Mouse (Mus musculus) left cerebral cortex, adult 18-20 months (tissue): ENCODE data around the gene Cux2. TPM values are rescaled to one million over a fixed set of nuclear protein-coding genes. Genes with fewer than 3 reads are reported as not detected.

ENCODE experiments used
- DNase-seq, 2 experiments: peaks; one replicate each; pipeline ENCODE4 v3.0.0; 2021 to 2022; ENCODE audit warnings: low spot score in 2 of 2, mixed read lengths in 1 of 2
- total RNA-seq, 2 experiments: library from RNA; stranded (reverse); gene quantifications; 2 replicates each; pipeline ENCODE4 v1.2.3; 2021

Cux2 gene
- total RNA-seq, 2 experiments from 2014 or later: 192 to 210 TPM

DNA sequence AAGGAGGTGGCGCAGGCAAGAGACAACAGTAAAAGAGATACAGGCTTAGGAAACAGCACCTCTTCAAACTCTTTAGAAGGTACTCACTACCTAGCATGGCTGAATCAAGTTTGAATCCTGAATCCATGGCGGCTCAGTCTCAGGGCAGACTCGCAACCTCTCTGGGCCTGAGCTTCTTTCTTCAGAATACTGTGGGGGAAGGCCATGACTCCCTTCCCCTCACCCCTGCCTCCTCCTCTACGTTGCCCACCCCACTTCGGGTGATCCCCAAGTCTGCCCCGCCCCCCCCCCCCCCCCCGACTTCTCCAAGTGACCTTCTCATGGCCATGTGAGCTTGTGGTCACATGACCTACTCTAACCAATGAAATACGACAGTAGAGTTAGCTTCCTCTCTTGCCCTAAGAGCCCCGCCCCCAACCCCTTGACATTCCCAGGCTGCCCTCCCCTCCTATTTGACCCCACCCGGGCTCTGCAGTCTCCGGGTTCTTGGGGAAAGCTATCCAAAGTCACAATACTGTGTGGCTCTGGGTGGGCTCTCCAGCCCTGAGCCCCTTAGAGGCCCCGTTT is 10.9 kb upstream of the Cux2 start:
- no peak for DNase-seq

GRCm38 (mm10) chr5:122059060-122060017 is 9.4 kb upstream of the Cux2 start:
- DNase-seq: peak in 1 of 2 experiments; percentile 54

DNA sequence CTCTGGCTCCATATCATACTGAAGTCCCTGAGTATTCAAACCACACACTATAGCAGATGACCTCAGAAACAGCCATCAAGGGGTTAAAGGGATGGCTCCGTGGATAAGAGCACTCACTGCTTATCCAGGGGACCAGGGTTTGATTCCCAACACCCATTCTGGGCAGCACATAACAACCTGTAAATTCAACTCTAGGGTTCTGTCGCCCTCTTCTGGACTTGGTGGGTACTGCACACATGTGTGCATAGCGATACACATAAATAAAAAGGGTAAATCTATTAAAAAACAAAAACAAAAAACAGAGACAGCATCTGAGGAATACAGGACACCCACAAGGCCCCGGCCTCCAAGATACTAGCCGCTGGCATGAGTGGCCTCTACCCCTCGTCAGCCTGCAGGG is 7.7 kb upstream of the Cux2 start:
- DNase-seq: no peak

DNA sequence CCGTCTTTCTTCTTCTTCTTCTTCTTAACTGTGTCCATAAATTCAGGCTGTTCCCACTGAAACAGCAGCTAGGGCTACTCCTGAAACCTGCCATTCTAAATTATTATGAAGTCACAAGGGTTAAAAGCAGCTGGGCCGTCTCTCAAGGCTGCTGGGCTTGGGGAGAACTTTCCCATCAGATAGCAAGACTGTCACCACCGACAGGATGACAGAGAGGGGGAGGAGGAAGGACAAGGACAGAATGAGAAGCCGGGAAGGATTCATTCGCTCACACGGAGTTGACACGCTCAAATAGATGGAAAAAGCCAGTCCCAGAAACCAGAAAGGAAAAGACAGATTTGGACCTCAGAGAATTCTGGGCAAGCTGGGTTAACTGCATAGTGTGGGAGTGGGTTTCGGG is 6.7 kb upstream of the Cux2 start:
- no peak for DNase-seq

GRCm38 (mm10) chr5:122054130-122054843 is 4.4 kb upstream of the Cux2 start:
- DNase-seq: no peak

GRCm38 (mm10) chr5:122053587-122053986 is 3.7 kb upstream of the Cux2 start:
- DNase-seq: no peak

DNA sequence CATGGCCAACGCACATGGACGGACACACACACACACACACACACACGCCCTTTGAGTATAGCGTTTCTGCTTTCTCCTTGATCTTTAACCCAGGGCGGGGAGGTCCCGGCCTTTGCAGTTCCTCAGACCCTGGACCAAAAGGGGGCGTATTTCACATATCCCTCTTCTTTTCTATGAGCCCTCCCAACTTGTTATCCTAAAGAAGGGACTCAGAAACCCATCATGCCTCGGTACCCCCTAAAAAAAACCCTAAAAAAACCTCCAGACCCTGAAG is 867 bp upstream of the Cux2 start:
- no peak for DNase-seq

DNA sequence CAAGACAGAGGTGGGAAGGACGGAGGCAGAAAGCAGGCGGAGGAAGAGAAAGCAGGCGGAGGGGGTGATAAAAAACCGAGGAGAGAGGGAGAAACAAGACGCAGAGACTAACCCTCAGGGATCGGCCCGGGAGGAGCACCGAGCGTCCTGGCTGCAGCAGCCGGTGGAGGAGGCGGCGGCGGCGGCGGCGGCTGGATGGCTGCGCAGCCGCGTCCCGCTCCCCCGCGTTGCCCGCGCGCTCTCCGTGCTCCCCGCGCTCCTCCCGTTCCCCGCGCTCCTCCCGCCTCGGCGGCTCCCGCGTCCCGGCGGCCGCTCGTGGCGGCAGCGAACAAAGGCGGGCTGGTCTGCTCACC is 262 bp downstream of the Cux2 start:
- peak; percentile 60 to 73 for DNase-seq

- no peak for DNase-seq
Measured at GRCm38 (mm10) chr5:122048686-122049663, 927 bp downstream of the Cux2 start.

GRCm38 (mm10) chr5:122048252-122048651 is 1.6 kb downstream of the Cux2 start:
- DNase-seq: no peak

- DNase-seq: no peak
Measured at GRCm38 (mm10) chr5:122047791-122048190, 2.1 kb downstream of the Cux2 start.

DNA sequence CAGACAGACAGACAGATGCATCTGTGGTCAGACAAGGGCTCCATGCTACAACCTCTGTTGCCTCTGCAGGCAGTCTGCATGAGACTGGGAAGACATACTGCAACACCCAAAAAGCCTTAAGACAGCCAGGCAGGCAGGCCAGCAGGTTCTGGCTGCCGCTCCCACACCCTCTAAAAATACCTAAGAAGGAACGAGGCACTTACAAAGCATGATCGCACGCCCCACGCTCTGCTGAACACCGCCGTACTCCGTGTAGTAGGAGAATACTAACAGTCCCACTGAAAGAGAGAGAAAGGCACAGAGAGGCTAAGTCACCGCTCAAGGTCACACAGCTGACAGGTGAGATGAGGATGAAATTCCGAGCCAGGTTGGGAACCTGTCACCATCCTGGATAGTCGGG is 6.3 kb downstream of the Cux2 start:
- peak; percentile 54 to 72 for DNase-seq

DNA sequence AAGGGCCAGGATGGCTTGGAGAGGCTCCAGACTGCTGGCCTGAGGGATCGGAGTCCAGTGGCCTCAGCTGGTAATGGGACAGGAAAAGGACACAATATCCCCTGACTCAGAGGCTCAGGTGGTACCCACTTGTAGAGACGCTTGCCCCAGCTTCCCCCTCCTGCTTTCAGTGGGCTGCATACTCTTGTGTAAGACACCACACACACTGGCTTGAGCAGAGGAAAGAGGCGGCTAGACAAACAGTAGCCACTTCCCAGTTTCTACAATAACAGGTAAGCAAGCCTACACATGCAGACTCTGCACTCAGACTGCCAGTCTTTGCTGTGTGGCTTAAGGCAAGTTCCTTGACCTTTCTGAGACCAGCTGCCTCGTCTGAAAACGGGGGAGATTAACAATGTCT is 14.6 kb downstream of the Cux2 start:
- DNase-seq: no peak

DNA sequence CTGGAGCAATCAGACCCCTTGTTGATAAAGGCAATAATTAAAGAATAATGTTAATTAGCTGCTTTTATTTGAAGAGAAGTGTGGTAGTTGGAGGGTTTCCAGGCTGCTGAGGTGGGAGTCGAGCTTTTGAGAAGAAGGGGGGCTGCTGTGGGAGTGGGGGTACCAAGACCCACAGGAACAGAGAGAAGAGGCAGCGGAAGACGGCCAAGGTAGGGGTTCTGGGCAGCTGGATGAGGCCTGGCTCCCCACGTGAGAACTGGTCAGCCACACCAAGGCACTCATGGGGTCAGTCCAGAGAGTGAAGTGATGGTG is 16.8 kb downstream of the Cux2 start:
- no peak for DNase-seq

DNA sequence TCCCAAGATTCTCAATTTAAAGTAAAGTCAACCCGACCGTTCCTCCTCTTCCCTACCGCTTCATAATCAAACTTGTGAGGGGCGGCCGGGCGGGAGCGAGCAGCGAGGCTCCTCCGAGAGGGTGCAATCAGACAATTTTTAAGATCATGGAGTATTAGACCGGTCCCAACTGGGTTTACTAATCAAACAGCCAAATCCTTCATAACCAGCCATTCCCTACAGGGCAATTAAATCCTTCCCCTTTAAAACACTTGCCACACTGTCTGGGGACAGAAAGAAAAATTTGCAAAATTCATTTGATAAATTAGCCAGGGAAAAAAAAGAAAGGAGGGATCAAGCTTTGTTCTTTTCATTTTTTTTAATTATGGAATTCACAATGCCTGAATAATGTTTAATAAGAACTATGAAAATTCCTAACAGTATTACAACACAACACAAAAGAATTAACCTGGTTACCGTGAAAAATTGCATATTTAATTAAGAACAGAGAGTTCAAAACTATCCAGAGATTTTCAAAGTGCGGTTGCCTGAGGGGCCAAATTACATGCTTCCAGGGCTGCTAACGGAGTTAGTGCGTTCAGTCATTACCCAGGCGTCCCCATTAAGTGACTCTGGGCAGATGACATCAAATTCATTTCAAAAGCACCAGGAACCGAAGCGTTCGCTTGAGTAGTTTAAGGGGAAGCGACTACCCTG is 17.3 kb downstream of the Cux2 start:
- no peak for DNase-seq

DNA sequence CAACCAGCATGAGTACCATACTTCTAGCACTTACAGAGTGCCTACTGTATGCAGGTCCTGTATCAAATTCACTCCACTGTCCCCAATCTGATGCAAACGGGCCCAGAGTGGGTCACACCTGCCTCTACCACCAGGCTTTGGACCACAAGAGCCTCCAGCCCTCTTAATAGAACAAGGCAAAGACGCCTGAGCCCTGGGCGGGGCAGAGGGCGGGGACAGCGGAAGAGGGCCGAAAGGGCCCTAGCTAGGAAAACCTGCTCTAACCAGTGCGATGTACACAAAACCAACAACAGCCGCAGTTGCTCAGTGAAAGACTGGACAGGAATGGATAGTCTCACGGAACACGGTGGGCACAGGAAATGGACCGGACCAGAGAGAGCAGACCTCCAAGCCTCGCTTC is 18.8 kb downstream of the Cux2 start:
- no peak for DNase-seq

DNA sequence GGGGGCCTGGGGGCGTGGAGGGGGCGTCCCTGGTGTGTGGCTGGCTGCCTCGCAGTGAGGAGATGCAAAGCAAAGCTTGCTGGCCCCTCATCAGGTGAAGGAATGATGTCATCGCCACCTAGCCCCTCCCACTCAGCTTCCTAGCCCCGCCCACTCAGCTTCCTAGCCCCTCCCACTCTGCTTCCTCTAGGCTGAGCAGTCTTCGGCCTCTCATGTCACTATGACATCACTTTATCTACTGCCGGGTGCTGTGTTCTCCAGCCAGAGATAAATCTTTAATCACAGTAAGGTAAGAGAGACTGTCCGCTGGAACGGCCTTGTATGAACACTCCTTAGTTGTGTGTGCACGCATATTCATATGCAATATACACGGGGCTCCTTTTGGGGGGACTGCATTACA is 19.3 kb downstream of the Cux2 start:
- no peak for DNase-seq

DNA sequence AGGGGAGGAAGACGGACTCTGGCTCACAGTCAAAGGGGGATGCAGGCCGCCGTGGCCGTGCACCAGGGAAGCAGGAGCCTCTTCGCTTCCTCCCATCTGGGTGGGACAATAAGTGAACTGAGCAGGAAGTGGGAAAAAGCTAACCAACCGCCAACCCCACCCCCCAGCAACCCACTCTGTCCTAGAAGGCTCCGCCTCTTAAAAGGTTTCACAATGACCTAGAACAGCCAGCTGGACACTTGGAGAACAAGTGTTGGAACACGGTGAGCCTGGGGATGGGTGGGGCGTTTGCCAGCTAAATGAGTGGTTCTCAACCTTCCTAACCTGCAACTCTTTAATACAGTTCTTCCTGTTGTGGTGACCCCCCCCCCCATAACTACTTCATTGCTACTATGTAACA is 23.1 kb downstream of the Cux2 start:
- no peak for DNase-seq

DNA sequence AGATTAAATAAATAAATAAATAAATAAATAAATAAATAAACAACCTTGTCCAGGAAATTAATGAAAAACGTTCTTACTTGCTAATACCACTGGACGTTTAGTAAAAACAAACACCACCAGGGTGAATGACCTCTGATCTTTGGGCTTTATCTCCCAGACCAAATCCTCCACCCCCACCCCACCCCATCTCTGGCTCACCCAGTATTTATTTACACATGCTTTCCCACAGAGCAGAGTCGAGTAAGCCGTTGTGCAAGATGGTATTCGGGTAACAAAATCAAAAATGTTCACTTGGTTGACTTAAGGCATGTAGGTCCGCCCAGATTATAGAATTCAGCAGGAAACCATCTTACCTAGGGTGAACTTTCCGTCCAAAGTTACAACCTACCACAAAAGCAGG is 23.6 kb downstream of the Cux2 start:
- no peak for DNase-seq

- no peak for DNase-seq
Measured at GRCm38 (mm10) chr5:122025117-122025516, 24.8 kb downstream of the Cux2 start.

DNA sequence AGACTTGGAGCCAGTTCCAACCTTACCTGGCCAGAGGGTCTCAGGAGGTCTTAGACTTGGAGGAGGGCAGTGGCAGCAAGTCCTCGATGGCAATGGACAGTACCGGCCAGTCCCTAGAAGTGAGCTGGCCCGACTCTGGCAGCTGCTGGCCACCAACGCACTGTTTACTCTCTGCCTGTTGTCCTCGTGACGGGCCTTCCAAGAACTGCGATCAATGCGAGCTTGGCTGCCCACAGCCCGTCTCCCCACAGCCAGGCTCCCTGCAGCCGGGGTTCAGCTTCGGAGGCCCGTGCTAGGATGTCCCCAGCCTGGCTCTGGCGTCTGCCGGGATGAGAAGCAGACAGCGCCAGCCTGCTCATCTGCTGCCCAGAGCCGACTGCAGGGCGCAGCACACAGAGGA is 30.6 kb downstream of the Cux2 start:
- DNase-seq: no peak
